Mouse (Mus musculus) E14TG2a.4 (cell line): Measurements from ENCODE around the gene Tsnax.

Source experiments
- CTCF ChIP-seq: conservative IDR thresholded peaks from 2 replicates; pipeline ENCODE4 v1.5.1; 2014; ENCODE audit warnings: low read length
- NANOG ChIP-seq: IDR thresholded peaks from 2 replicates; pipeline ENCODE4 v1.6.1; 2014; ENCODE audit warnings: borderline replicate concordance, low read length, mixed read lengths

- TF ChIP-seq CTCF (no peak), NANOG (no peak)
Measured at GRCm38 (mm10) chr8:125024085-125024484, 11.3 kb downstream of the Tsnax start.
